Mouse (Mus musculus): ENCODE measurements around the gene Trim65. TPM values are rescaled to one million over a fixed set of nuclear protein-coding genes. Genes with fewer than 3 reads are reported as not detected.

Trim65 gene
- 6.8 TPM for polyA plus RNA-seq (2014; fragmentation: Illumina TruSeq; extraction: RNeasy Lipid Tissue Mini Kit (QIAGEN cat#74804); ENCODE audit: low read depth, low replicate concordance)

DNA sequence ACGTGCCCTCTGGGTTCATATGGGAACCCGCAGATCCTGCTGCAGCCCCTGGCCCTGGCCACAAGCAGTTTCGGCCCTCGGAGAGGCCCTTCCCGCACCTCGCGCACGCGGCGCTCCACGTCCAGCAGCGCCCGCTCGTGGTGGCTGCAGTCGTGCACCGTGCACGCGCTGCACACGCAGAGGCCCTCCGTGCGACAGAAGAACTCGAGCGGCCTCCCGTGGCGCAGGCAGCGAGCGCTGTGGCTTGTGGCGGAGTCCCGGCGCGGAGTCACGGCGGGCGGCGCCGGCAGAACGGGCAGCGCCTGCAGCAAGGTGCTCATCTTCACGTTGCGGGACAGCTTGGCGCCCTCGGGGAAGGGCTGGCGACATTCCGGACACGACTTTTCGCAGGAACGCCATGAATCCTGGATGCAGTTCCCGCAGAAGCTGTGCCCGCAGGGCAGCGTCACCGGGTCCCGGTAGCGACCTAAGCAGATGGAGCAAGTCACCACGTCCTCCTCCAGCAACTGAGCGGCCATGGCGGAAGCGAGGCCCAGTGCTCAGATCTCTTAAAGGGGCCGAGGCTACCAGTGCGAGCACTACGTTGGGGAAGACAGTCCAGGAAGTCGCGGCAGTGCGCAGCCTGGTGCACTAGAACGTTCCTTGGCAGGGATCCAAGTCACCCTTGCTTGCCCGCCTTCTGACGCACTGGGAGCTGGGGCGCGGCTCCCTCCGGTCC lies at the start of gene Trim65:
Gene Trim65, minus strand, starts transcription at position 641 of the 718 bp plus-strand sequence.

DNA sequence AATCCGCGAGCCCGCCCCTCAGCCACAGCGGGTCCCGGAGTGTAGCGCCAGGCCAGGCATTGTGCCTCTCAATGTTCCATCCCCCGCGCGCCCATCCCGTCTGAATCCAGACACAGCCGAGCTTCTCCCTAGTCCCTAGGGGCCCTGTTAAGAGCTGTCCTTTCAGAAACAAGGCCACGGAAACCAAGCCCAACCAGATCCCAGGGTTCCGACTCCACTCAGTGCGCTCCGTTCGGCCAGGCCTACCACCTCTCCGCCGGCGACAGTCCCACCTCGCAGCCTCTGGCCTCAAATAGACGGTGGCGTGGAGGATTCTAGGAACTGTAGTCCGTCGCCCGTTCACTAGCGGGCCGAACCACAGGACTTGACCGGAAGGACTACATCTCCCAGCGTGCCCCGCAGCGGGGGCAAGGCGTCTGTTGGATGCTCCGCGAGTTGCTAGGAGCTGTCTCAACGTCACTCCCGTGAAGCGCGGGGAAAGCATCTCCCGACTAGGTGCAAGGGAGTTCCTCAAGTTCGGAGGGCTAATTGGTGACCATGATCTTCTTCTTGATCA lies 37.0 kb upstream of the Trim65 start, which contains the start of gene Fbf1:
Gene Fbf1, minus strand, starts transcription at position 283 of the 556 bp plus-strand sequence.

DNA sequence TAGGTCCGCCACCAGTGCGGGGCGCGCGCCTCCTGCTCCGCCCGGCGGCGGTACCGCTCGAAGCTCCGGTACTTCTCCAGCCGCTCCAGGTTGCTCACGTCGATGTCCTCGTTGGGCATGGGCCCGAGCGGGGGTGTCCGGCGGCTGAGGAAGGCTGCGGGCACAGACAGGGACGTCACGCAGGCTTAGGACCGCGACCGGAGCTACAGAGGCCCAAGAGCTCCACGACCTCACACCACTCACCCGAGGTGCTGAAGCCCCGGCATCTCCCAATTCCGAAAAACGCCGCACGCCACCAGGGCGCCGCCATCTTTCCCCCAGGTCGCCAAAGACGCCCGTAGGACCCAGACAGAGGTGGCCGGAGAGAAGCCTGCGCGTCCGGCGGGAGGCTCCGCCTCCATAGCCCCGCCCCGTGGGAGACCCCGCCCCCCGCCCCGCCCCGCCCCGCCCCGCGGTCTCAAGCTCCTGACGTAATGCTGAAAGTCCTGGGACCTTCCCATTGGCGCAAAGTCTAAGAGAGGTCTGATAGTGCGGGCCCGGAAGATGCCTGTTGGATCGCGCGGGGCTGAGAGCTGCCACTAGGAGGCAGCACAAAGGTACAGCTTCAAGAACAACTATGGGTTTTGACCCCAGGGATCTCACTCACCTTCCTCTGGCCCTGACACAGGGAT lies 7.7 kb upstream of the Trim65 start, which contains the start of gene Mrpl38:
Gene Mrpl38, minus strand, starts transcription at position 401 of the 671 bp plus-strand sequence.

DNA sequence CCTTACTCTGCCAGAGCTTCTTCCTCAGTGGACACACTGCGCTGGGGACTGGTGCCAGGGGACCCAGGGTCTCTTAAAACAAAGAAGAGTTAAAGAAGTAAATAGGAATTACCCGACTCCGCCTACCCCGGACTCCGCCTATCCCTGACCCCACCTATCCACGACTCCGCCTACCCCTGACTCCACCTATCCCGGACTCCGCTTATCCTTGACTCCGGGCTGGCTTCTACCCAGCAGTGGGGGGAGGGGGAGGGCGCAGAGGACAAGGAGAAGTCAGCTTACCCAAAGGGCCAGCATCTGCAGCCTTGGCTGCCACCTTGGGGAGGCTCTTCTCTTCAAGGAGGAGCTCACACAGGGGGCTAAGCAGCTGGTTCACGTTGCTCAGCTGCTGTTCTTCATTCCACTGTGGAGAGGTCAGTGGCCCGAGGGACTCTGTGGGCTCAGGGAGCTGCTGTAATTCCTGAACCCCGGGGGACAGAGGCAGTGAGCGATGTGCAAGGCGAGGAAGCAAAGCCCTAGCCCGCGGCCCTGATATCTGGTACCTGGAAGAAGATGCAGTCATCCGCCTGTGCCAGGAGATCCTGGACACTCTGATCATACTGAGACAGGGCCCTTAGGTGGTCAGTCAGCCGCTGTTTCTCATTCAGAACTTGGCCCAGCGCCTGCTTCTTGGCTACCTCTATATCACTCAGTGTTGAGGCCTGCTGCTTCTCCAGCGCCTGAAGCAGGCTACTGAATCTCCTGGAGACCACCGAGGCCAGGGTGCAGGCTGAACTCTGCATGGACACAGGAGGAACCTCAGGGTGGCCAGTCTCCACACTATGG lies 3.6 kb downstream of the Trim65 start, which contains the start of gene Trim47:
Gene Trim47, minus strand, starts transcription at position 55 of the 825 bp plus-strand sequence.

DNA sequence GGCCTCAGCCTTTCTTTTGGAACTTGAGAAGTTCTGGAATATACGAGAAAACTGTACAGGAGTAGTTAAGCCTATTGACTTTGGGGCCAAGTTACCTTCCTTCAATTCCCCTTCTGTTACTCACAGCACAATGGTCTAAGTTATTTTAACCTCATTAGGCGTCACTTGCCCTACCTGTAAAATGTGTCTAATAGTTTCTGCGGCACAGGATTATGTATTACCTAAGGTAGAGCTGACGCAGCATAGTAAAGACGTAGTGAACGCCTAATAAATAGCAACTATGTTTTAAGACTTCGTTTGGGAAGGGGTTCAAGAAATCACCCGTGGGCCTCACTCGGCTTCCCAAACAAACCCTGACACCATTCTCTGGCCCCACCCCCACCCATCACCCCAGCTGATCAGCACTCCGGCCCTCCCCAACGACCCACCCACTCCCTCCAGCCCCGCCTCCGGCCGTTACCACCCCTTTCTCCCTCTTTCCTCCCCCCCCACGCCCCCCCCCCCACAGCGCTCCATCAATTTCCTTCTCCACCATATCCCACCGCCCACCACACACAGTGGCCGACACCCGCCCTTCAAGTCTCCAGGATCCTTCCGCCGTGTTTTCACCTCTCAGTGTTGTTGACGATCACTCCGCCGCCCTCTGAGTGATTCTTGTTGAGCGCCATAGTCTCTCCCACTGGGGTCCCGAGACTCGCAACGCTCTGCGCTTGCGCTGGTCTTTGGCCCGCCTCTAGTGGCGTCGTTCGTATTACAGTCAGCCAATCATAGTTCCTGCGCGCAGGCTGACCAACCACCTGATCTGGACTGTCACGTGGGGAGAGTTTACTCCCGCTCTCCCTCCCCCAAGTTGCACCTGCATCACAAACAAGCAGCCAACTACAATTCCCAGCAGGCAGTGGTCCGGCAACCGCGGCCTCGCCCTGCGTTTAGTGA lies 44.4 kb downstream of the Trim65 start, which contains the start of gene Wbp2:
Gene Wbp2, minus strand, starts transcription at position 738 of the 936 bp plus-strand sequence.

DNA sequence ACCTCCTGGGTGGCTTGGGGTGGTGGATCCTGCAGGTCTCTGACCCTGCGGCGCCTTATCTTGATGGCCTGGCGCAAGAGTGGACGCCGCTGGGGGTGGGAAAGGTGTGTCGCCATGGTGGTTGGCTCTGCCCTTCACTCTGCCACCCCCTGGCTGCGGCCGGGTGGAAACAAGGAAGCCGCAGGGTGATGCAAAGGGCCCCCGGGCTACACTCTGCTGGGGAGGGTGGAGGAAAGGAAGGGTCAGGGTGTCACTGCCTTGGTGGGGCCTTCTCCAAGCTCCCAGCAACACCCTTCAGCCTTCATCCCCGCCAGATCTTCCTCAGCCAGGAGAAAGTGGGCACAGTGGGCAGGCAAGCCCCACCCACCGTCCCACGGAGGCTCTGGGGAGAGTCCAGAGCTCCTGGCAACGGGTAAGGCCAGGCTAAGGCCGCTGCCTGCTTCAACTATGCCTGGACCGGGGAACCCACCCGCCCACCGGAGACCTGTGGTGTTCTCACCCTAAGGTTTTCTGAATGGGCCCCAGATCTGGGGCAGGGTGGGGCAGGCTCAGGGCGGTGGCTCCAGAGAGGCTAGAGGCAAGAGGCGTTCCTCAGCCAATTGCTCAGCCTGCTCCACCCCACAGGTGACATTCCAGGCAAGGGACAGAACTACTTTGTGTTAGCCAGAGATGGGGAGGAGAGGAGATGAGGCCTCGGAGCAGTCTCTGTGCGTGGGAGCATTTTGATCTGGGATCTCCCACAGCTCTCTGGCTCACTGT lies 53.3 kb downstream of the Trim65 start, which contains the start of gene Unc13d:
Gene Unc13d, minus strand, starts transcription at position 516 of the 759 bp plus-strand sequence.

Other genes starting within 250 kb of the Trim65 start
- not detected for gene Smim5, start 231.2 kb downstream of the Trim65 start, polyA plus RNA-seq (2014; fragmentation: Illumina TruSeq; extraction: RNeasy Lipid Tissue Mini Kit (QIAGEN cat#74804); ENCODE audit: low read depth, low replicate concordance)
- 23.0 TPM for gene Smim6, start 219.1 kb downstream of the Trim65 start, polyA plus RNA-seq (2014; fragmentation: Illumina TruSeq; extraction: RNeasy Lipid Tissue Mini Kit (QIAGEN cat#74804); ENCODE audit: low read depth, low replicate concordance)
- gene Sap30bp, start 197.8 kb downstream of the Trim65 start, polyA plus RNA-seq (2014; fragmentation: Illumina TruSeq; extraction: RNeasy Lipid Tissue Mini Kit (QIAGEN cat#74804); ENCODE audit: low read depth, low replicate concordance) = 6.4 TPM
- 2.3 TPM for gene Recql5, start 197.7 kb downstream of the Trim65 start, polyA plus RNA-seq (2014; fragmentation: Illumina TruSeq; extraction: RNeasy Lipid Tissue Mini Kit (QIAGEN cat#74804); ENCODE audit: low read depth, low replicate concordance)
- gene Itgb4, start 156.4 kb downstream of the Trim65 start, polyA plus RNA-seq (2014; fragmentation: Illumina TruSeq; extraction: RNeasy Lipid Tissue Mini Kit (QIAGEN cat#74804); ENCODE audit: low read depth, low replicate concordance) = 1.3 TPM
- not detected for gene Galk1, start 118.4 kb downstream of the Trim65 start, polyA plus RNA-seq (2014; fragmentation: Illumina TruSeq; extraction: RNeasy Lipid Tissue Mini Kit (QIAGEN cat#74804); ENCODE audit: low read depth, low replicate concordance)
- 1,501 TPM for gene H3f3b, start 103.2 kb downstream of the Trim65 start, polyA plus RNA-seq (2014; fragmentation: Illumina TruSeq; extraction: RNeasy Lipid Tissue Mini Kit (QIAGEN cat#74804); ENCODE audit: low read depth, low replicate concordance)
- gene Unk, start 100.8 kb downstream of the Trim65 start, polyA plus RNA-seq (2014; fragmentation: Illumina TruSeq; extraction: RNeasy Lipid Tissue Mini Kit (QIAGEN cat#74804); ENCODE audit: low read depth, low replicate concordance) = 2.3 TPM
- 0.22 TPM for gene Unc13d, start 53.2 kb downstream of the Trim65 start, polyA plus RNA-seq (2014; fragmentation: Illumina TruSeq; extraction: RNeasy Lipid Tissue Mini Kit (QIAGEN cat#74804); ENCODE audit: low read depth, low replicate concordance)
- gene Wbp2, start 44.1 kb downstream of the Trim65 start, polyA plus RNA-seq (2014; fragmentation: Illumina TruSeq; extraction: RNeasy Lipid Tissue Mini Kit (QIAGEN cat#74804); ENCODE audit: low read depth, low replicate concordance) = 15.4 TPM
- 0.28 TPM for gene Trim47, start 3.9 kb downstream of the Trim65 start, polyA plus RNA-seq (2014; fragmentation: Illumina TruSeq; extraction: RNeasy Lipid Tissue Mini Kit (QIAGEN cat#74804); ENCODE audit: low read depth, low replicate concordance)
- gene Mrpl38, start 7.7 kb upstream of the Trim65 start, polyA plus RNA-seq (2014; fragmentation: Illumina TruSeq; extraction: RNeasy Lipid Tissue Mini Kit (QIAGEN cat#74804); ENCODE audit: low read depth, low replicate concordance) = 2.1 TPM
- gene Fbf1, start 37.0 kb upstream of the Trim65 start, polyA plus RNA-seq (2014; fragmentation: Illumina TruSeq; extraction: RNeasy Lipid Tissue Mini Kit (QIAGEN cat#74804); ENCODE audit: low read depth, low replicate concordance) = 6.6 TPM
- 2.0 TPM for gene Ten1, start 67.7 kb upstream of the Trim65 start, polyA plus RNA-seq (2014; fragmentation: Illumina TruSeq; extraction: RNeasy Lipid Tissue Mini Kit (QIAGEN cat#74804); ENCODE audit: low read depth, low replicate concordance)
- gene Acox1, start 67.9 kb upstream of the Trim65 start, polyA plus RNA-seq (2014; fragmentation: Illumina TruSeq; extraction: RNeasy Lipid Tissue Mini Kit (QIAGEN cat#74804); ENCODE audit: low read depth, low replicate concordance) = 174 TPM
- not detected for gene Evpl, start 106.9 kb upstream of the Trim65 start, polyA plus RNA-seq (2014; fragmentation: Illumina TruSeq; extraction: RNeasy Lipid Tissue Mini Kit (QIAGEN cat#74804); ENCODE audit: low read depth, low replicate concordance)
- 6.2 TPM for gene Srp68, start 143.1 kb upstream of the Trim65 start, polyA plus RNA-seq (2014; fragmentation: Illumina TruSeq; extraction: RNeasy Lipid Tissue Mini Kit (QIAGEN cat#74804); ENCODE audit: low read depth, low replicate concordance)
- not detected for gene Galr2, start 149.8 kb upstream of the Trim65 start, polyA plus RNA-seq (2014; fragmentation: Illumina TruSeq; extraction: RNeasy Lipid Tissue Mini Kit (QIAGEN cat#74804); ENCODE audit: low read depth, low replicate concordance)
- 8.8 TPM for gene Exoc7, start 176.1 kb upstream of the Trim65 start, polyA plus RNA-seq (2014; fragmentation: Illumina TruSeq; extraction: RNeasy Lipid Tissue Mini Kit (QIAGEN cat#74804); ENCODE audit: low read depth, low replicate concordance)
- gene Foxj1, start 204.3 kb upstream of the Trim65 start, polyA plus RNA-seq (2014; fragmentation: Illumina TruSeq; extraction: RNeasy Lipid Tissue Mini Kit (QIAGEN cat#74804); ENCODE audit: low read depth, low replicate concordance) = not detected

All from sigmoid colon, adult 10 weeks (tissue).